Mouse (Mus musculus) MEL (cell line): ENCODE data around the gene Gab2.

Source experiments
- CTCF ChIP-seq, 3 experiments: IDR thresholded peaks in 2 of 3; conservative IDR thresholded peaks in 1 of 3; 2 replicates each; pipeline ENCODE4 v1.5.1; 2011 to 2012; ENCODE audit warnings: low read length in 3 of 3, low read depth in 2 of 3, mild to moderate bottlenecking in 2 of 3, improper control_type of control experiment in 1 of 3, inconsistent platforms in 1 of 3, mixed read lengths in 1 of 3, moderate library complexity in 1 of 3; ENCODE audit not compliant: control insufficient read depth in 1 of 3, insufficient read depth in 1 of 3, poor library complexity in 1 of 3, severe bottlenecking in 1 of 3
- EP300 ChIP-seq, 2 experiments: IDR thresholded peaks; 2 replicates each; pipeline ENCODE4 v1.6.1; 2011; ENCODE audit warnings: improper control_type of control experiment in 2 of 2, low read length in 2 of 2, low read depth in 1 of 2, mild to moderate bottlenecking in 1 of 2
- GABPA ChIP-seq: IDR thresholded peaks from 2 replicates; pipeline ENCODE4 v1.6.1; 2012; ENCODE audit warnings: low read depth, mild to moderate bottlenecking, inconsistent platforms, low read length, improper control_type of control experiment, moderate library complexity
- MAX ChIP-seq: IDR thresholded peaks from 2 replicates; pipeline ENCODE4 v1.6.1; 2011; ENCODE audit warnings: low read length, improper control_type of control experiment
- POLR2A ChIP-seq, 2 experiments: IDR thresholded peaks; 2 replicates each; pipeline ENCODE4 v1.6.1; 2011 to 2012; ENCODE audit warnings: low read length in 2 of 2, mild to moderate bottlenecking in 2 of 2, control low read depth in 1 of 2, improper control_type of control experiment in 1 of 2, low read depth in 1 of 2, moderate library complexity in 1 of 2; ENCODE audit not compliant: control insufficient read depth in 1 of 2, insufficient read depth in 1 of 2, poor library complexity in 1 of 2
- RCOR1 ChIP-seq: IDR thresholded peaks from 2 replicates; pipeline ENCODE4 v1.6.1; 2012; ENCODE audit warnings: low read depth, mild to moderate bottlenecking, inconsistent platforms, low read length, improper control_type of control experiment

- TF ChIP-seq GABPA (no peak), CTCF (IDR thresholded peaks at IDR 0.05 in 2 of 3, conservative IDR thresholded peaks at IDR 0.05 in 1 of 3; ENCODE audit: control insufficient read depth in 1 of 3, insufficient read depth in 1 of 3, low read depth in 2 of 3, low read length in 3 of 3, poor library complexity in 1 of 3, severe bottlenecking in 1 of 3) (no peak), EP300 (IDR thresholded peaks at IDR 0.05; ENCODE audit: low read depth in 1 of 2, low read length in 2 of 2) (no peak), MAX (no peak), RCOR1 (no peak), POLR2A (IDR thresholded peaks at IDR 0.05; ENCODE audit: control insufficient read depth in 1 of 2, insufficient read depth in 1 of 2, low read depth in 1 of 2, low read length in 2 of 2, poor library complexity in 1 of 2) (no peak)
Measured at GRCm38 (mm10) chr7:97307546-97307945, 226.2 kb downstream of the Gab2 start.
